Mouse (Mus musculus): ENCODE results near the gene Ankrd13b.

DNA sequence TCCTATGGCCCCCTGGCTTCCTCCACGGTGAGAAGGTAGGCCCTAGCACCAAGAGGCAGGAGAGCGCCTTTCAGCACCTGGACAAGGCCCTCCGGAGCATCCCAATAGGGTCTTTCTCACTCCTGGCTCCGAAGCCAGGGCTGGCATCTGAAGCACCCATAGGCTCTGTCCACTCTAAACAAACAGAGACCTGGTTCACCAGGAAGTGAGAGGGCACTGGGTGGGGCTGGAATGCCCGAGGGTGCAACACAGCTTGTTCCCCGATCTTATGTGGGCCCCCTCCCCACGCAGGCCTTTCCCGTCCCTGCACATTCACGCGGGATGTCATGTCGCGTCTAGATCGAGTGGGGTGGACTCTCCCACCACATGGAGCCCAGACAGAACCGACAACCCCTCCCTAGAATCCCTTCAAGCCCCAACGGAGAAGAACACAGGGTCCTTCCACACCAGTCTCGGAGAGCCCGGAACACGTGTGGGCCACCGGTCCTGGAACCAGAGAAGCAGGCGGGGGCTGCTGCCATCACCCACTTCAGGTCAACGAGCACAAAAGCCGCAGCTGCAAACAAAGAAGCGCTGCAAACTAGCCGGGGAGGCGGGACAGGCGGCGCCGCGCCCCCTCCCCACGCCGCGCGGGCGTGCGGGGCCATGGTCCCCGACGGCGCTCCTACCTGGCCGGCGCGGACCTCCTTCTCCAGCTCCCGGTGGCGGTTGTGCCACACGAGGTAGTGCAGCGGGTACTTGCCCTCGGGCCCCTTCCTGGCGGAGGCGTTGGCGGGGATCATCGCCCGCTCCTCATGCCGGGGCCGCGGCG lies 502 bp downstream of the Ankrd13b start:
- TF ChIP-seq CTCF (IDR thresholded peaks at IDR 0.05; ENCODE audit: extremely low read depth, insufficient read depth, insufficient read length, insufficient replicate concordance), result no peak
- no peak for TF ChIP-seq POLR2A (IDR thresholded peaks at IDR 0.05; ENCODE audit: low read depth, low read length)

Data from spleen, adult 2 months (tissue).